Mouse (Mus musculus) mature B cell (primary cell): Measurements from ENCODE around the gene Sat2.

ENCODE experiments used
- in situ Hi-C: fragments of 300-500 bp; cut with MboI; formaldehyde crosslinking; loops from 2 replicates; pipeline ENCODE4 v1.14.3; 2019

Gene Sat2

GRCm38 (mm10) chr11:69632284-69633089 is 10.7 kb downstream of the Sat2 start, which contains the start of gene Fxr2:
Fxr2 (plus strand) TSS chr11:69632990.
- in situ Hi-C loops, result no loop called here

DNA sequence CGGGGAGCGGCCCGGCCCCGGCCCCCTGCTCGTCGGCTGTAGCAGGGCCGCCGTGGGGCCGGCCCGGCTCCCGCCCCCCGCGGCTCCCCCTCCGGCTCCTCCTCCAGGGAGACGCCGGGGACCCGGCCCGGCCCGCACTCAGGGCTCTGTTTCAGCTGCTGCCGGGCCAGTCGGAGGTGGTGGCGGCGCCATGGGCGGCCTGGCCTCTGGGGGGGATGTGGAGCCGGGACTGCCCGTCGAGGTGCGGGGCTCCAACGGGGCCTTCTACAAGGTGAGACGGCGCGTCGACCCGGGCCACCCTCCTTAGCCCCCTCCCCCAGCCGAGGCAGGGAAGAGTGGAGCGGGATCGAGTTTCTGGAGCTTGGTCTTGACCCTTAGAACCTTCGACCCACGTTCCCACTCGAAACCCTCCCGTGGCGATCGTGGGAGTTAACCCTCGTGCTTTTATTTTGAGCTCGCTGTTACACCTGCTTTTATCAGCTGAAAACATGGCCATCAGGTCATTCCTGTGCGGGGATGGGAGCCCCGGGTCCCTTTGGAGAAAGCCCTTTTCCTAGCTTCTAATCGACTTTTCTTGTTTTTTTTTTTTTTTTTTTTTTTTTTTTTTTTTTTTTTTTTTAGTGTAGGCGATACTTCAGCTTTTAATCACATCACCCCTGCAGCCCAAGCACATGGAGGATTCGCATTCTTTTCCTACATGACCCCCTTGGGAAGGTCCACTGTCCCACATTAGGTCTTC is 11.5 kb downstream of the Sat2 start:
- in situ Hi-C loops, result no loop called here

DNA sequence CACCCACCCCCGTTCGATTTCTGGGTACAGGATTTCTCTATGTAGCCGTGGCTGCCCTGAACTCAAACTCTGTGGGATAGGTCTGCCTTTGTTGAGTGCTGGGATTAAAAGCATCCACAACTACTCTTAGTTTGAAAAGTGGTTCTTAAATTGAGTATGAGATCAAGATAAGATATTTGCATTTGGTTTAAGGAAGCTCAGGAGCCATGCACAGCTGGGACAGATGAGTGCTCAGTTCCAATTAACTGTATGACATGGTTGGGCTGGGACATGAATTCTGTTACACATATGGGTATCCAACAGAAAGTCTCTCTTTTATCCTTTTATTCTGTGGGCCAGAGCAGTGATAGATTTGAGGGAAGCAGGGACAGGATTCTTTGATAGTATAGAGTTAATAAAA is 13.6 kb downstream of the Sat2 start:
- in situ Hi-C loops, result no loop called here

DNA sequence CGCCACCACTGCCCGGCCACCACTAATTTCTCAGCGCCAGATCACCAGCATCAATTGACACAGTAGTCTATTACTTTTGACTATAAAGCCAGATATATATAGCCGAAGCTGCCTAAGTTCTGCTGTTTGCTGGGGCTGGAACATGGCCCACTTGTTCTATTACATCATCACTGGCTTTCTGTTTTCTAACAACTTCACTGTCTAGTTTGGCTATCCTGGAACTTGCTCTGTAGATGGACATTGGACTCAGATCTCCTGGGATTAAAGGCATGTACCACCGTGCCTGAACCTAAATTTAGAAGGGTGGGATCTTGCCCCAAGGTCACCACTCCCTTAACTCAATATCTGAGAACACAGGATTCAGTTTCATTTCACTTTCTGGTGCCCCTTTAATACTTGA is 24.0 kb downstream of the Sat2 start:
- in situ Hi-C loops, result no loop called here

GRCm38 (mm10) chr11:69653399-69653798 is 31.6 kb downstream of the Sat2 start:
- in situ Hi-C loops, result no loop called here

GRCm38 (mm10) chr11:69654760-69655159 is 32.9 kb downstream of the Sat2 start:
- in situ Hi-C loops, result no loop called here

GRCm38 (mm10) chr11:69655264-69656064 is 33.6 kb downstream of the Sat2 start, which contains the start of gene Sox15:
Sox15 (plus strand) TSS chr11:69655314.
- in situ Hi-C loops, result no loop called here

GRCm38 (mm10) chr11:69656065-69656455 is 34.2 kb downstream of the Sat2 start:
- in situ Hi-C loops, result no loop called here

GRCm38 (mm10) chr11:69656617-69657461 is 35.0 kb downstream of the Sat2 start:
- in situ Hi-C loops, result no loop called here

DNA sequence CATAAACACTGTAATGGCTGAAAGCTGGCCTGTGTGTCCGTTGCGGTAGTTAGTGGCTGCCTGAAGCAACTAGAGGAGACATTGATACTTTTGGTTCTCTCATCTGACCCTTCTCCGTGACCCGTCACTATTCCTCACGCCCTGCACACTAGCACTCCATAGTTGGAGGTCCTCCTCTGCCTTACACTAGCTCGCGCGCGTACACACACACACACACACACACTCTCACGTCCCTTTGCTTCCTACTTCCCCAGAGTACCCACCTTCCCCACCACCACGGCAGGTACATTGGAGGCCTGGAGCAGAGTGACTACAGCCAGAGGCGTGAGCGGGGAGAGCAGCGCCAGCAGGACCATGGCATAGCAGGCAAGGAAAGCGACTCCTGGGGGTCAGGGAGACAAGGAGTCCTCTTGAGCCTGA is 35.6 kb downstream of the Sat2 start:
- in situ Hi-C loops, result no loop called here

- in situ Hi-C loops, result no loop called here
Measured at GRCm38 (mm10) chr11:69661221-69661881, 39.5 kb downstream of the Sat2 start.

DNA sequence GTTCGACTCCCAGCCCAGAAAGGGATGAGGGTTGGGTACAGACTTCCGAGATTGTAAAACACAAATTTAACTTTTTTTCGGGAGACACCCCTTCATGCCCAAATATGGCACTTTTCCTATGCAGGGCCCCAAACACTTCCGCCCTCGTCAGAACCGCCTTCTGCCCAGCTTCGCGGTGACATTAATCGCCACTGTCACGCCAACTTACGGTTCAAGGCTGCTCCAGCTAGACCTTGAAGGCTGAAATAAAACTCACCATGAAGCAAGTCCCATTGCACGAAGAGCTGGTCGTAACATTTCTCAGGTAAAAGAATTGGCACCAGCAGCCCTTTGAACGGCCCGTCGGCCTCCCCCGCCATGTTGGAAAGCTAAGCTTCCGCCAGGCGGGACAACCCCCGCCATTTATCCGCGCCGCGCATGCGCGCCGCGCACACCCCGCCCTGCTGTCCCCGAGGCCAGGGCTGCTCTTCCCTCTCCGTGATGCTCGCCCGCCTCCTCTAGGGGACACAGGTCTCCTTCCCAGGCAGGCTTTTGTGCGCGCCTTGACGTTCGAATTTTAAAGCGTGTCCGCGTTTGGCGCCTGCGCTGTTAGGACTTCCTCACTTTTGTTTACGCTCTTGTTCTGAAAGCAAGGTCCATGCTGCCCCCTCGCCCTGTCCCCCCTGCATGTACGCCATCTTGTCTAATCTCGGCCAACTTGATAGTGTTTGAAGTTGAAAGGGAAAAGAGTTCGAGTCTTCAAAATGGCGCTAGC is 40.6 kb downstream of the Sat2 start, which contains the start of gene Mpdu1:
TSS of gene Mpdu1 (minus strand) at position 430 of the 754 bp plus-strand sequence.
- in situ Hi-C loops, result no loop called here

DNA sequence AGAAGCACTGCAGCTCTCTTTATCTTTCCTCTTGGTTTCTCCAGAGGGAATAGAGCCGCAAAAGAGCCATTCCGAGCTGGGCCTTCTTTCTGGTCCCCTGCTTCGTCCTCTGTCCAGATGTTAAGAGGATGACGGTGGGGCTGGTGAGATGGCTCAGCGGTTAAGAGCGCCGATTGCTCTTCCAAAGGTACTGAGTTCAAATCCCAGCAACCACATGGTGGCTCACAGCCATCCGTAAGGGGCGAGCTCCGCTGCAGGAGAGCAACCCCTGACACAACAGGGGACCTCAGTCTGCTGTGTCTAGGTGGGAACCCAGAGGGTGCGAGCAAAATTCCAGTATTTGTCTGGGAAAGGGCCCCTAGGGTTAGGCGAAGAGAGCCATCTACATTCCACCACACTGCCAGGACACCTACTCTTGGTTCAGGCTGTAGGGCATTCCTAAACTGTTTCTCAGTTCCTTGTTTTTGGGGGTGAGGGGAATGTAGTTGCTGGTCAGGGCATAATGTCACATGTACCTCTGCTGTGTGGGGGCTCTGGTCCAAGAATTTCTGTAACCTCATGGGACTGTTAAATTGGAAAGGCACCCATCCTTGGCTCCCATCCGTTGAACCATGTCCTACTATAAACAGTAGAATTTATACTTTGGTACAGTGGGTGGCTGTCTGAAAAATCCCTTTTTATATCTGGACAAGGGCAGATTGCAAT is 41.3 kb downstream of the Sat2 start:
- in situ Hi-C loops, result no loop called here

- in situ Hi-C loops, result no loop called here
Measured at GRCm38 (mm10) chr11:69663795-69664194, 42.0 kb downstream of the Sat2 start.

DNA sequence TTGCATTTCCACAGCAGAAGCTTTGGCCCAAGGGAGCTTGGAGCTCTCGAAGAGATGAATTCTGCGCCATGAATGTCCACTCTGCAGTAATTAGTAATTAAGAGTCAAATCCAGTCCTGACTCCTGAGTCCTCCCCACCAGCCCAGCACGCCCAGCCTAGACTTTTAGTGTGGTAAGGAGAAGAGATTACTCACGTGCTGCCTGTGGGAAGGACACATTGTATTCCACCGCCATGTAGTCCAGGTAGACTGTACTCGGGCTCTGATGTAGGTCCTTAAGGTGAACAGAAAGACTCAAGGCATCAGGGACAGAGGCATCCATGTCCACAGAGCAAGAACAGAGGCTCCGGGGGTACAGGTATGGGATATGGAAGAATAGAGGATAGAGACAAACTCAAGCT is 43.0 kb downstream of the Sat2 start:
- in situ Hi-C loops, result no loop called here

DNA sequence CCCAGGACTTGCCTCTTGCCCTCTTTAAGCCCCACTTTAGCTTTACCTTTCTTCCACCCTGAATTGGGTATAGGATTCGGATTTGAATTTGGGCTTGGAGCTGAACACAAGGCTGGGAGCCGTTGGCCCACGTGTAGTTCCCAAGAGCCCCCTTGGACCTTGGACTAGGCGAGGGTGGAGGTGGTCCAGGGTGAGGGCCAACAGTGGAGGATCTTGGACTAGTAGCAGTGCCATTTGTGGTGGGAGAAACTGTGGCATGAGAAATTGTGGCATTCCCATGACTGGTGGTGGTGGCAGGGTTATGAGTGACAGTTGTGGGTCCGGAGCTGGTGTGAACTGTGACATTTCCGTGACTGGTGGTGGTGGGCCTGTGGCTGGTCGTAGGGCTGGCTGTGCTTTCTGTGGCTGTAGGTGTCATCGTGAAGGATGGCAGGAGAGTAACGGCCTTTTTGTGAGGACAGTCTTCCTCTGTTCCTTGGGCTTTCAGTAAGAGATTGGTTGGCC is 43.7 kb downstream of the Sat2 start:
- in situ Hi-C loops, result no loop called here

- in situ Hi-C loops, result no loop called here
Measured at GRCm38 (mm10) chr11:69665961-69666664, 44.3 kb downstream of the Sat2 start, which contains the start of gene Cd68. Cd68 (minus strand) TSS chr11:69666153.

- in situ Hi-C loops, result no loop called here
Measured at GRCm38 (mm10) chr11:69666665-69667005, 44.8 kb downstream of the Sat2 start.
